Mouse (Mus musculus) midbrain, embryonic 10.5 days (tissue): ENCODE measurements around the gene Cask. TPM values are rescaled to one million over a fixed set of nuclear protein-coding genes. Genes with fewer than 3 reads are reported as not detected.

Experiments used
- DNase-seq: peaks from one replicate; pipeline ENCODE4 v3.0.0-alpha.2; 2017; ENCODE audit warnings: low spot score
- H3K27ac ChIP-seq: fragments of 300-500 bp; sonication (generic); replicated peaks from 2 replicates; pipeline ENCODE4 v1.5.1; 2016; ENCODE audit warnings: mild to moderate bottlenecking
- H3K27me3 ChIP-seq: fragments of 300-500 bp; sonication (generic); 2 replicates; pipeline ENCODE4 v1.6.1; 2016; ENCODE audit warnings: low read depth, mild to moderate bottlenecking; ENCODE audit not compliant: poor library complexity, severe bottlenecking
- H3K36me3 ChIP-seq: fragments of 300-500 bp; sonication (generic); 2 replicates; pipeline ENCODE4 v1.6.1; 2016; ENCODE audit warnings: mild to moderate bottlenecking, moderate library complexity
- H3K4me1 ChIP-seq: fragments of 300-500 bp; sonication (generic); 2 replicates; pipeline ENCODE4 v1.6.1; 2016
- H3K4me3 ChIP-seq: fragments of 300-500 bp; sonication (generic); 2 replicates; pipeline ENCODE4 v1.5.1; 2016; ENCODE audit warnings: mild to moderate bottlenecking, moderate library complexity
- H3K9me3 ChIP-seq: fragments of 300-500 bp; sonication (generic); replicated peaks from 2 replicates; pipeline ENCODE4 v1.6.1; 2016; ENCODE audit warnings: mild to moderate bottlenecking
- WGBS: fragments of 180-500 bp; shearing (Covaris S2); methylation state at CpG from one replicate; pipeline ENCODE4 v1.1.7; 2016; 5-methylcytosine and 5-hydroxymethylcytosine counted together
- polyA plus RNA-seq: library from polyadenylated mRNA; unstranded; fragments of >200 nt; fragmentation: Nextera tagmentation; extraction: Ambion mirVana; gene quantifications from 2 replicates; pipeline ENCODE4 v1.2.1, GENCODE M21; 2016

Cask gene
- polyA plus RNA-seq, 1 experiment from 2014 or later: 12.4 TPM

DNA sequence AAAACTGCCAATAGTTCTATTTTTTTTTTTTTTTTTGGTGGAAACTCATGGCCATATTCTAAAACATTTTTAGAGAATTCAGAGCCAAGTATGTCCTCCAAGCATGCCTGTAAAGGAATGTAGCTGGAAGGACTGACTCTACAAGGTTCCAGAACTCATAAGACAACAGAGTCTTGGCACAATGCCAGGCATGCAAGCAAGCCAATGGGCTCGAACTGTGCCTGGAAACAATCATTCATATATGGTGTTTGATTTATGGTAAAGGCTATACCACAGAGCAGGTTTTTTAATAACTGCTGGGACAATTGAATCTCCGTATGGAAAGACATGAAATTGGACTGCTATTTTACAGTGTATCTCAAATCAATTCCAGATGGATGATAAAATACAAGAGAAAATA lies 146.1 kb downstream of the Cask start:
- DNase-seq: no peak
- Histone ChIP-seq H3K27me3 (no peaks in the 10 kb centered on the region), H3K4me1 (no peaks in the 10 kb centered on the region), H3K27ac (no peak overlapping the region), H3K9me3 (no peaks in the 10 kb centered on the region), H3K4me3 (no peak overlapping the region), H3K36me3 (no peaks in the 10 kb centered on the region)
- WGBS: 84% methylated on average over 2 of the region's 2 CpGs

DNA sequence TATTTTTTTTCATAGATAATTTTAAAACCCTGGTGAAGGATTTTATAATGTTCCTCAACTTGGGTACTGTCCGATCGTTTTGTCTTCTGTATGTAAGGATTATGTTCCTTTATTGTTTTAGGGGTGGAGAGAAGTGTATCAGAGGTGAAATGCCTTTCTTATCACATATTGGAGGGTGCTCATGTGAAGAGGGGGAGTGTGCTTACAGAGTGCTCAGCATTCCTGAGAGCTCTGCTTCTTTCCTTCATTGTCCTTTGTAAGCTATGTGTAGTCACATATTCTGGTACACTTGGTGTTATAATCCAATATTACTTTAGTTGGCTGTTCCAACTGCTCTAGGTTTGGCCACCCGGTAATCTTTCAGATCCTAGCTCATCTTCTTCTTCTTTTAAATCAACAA lies 150.5 kb downstream of the Cask start:
- no peak for DNase-seq
- WGBS: 98% methylated on average over 3 of the region's 3 CpGs

DNA sequence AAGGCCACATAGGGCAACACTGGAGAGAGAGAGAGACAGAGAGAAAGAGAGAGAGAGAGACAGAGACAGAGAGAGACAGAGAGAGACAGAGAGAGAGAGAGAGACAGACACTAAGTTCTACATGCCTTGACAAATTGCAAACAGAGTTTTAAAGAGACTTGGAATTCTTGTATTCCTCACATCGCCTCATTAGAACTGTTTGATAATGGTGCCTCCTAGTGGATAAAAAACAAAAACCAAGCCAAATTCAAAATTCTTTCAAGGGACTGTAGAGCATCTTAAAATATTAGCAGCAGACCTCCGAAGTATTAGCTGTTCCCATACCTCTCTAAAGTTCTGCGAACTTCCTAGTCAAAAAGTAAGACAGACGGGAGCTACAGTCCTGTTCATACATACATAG lies 159.3 kb downstream of the Cask start:
- no peak for DNase-seq
- H3K4me1 ChIP-seq: 0 out of 2 replicates have a peak, but pooled peaks cover 4% of the 10 kb centered on the region
- no peak overlapping the region for H3K4me3 ChIP-seq
- WGBS: 88% methylated on average over 4 of the region's 4 CpGs
- H3K9me3 ChIP-seq: no peaks in the 10 kb centered on the region
- no peak overlapping the region for H3K27ac ChIP-seq
- no peaks in the 10 kb centered on the region for H3K36me3 ChIP-seq
- no peaks in the 10 kb centered on the region; the same call in 1 of the 2 replicates for H3K27me3 ChIP-seq

More for the DNA sequence above, 150.5 kb downstream of the Cask start:
- no peaks in the 10 kb centered on the region for H3K9me3 ChIP-seq
- no peaks in the 10 kb centered on the region for H3K4me1 ChIP-seq
- no peak overlapping the region for H3K4me3 ChIP-seq
- H3K36me3 ChIP-seq: no peaks in the 10 kb centered on the region
- no peak overlapping the region for H3K27ac ChIP-seq
- H3K27me3 ChIP-seq: no peaks in the 10 kb centered on the region

DNA sequence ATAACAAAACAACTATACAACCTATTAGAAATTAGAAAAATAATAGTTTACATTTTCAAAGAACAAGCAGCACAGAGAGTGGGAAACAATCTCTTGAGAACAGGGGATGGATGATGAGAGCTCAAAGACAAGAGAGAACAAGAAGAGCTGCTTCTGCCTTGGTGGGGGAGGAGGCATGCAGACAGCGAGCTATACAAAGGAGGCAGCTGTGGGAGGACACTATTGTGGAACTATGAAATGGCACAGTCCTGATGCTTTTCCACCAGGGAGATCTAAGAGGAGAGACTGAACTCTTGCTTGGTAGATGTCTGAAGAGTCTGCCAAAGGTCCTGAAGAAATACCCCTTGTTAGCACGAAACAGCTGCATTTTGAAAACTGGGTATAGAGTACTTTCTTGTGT lies 162.8 kb downstream of the Cask start:
- WGBS: 63% methylated on average over 2 of the region's 2 CpGs
- H3K4me3 ChIP-seq: no peak overlapping the region
- no peaks in the 10 kb centered on the region for H3K9me3 ChIP-seq
- no peaks in the 10 kb centered on the region for H3K36me3 ChIP-seq
- H3K27me3 ChIP-seq: no peaks in the 10 kb centered on the region; the same call in 1 of the 2 replicates
- DNase-seq: no peak
- 0 out of 2 replicates have a peak, but pooled peaks cover 4% of the 10 kb centered on the region for H3K4me1 ChIP-seq
- no peak overlapping the region for H3K27ac ChIP-seq

DNA sequence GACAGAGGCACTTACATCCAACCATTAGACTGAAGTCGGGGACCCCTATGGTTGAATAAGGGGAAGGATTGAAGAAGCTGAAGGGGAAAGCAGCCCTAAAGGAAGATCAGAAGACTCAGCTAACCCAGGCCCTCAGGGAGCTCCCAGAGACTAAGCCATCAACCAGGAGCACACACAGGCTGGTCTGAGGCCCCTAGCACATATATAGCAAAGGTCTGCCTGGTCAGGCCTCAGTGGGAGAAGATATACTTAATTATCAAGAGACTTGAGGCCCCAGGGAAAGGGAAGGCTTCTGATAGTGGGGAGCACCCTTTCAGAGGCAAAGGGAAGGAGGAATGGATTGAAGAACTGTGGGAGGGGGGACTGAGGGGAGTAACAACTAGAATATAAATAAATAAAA lies 164.6 kb downstream of the Cask start:
- Histone ChIP-seq H3K9me3 (no peaks in the 10 kb centered on the region), H3K4me1 (0 out of 2 replicates have a peak, but pooled peaks cover 4% of the 10 kb centered on the region), H3K36me3 (no peaks in the 10 kb centered on the region), H3K27ac (no peak overlapping the region), H3K4me3 (no peak overlapping the region), H3K27me3 (no peaks in the 10 kb centered on the region; the same call in 1 of the 2 replicates)
- WGBS: 83% methylated on average over 1 of the region's 1 CpGs
- DNase-seq: no peak

DNA sequence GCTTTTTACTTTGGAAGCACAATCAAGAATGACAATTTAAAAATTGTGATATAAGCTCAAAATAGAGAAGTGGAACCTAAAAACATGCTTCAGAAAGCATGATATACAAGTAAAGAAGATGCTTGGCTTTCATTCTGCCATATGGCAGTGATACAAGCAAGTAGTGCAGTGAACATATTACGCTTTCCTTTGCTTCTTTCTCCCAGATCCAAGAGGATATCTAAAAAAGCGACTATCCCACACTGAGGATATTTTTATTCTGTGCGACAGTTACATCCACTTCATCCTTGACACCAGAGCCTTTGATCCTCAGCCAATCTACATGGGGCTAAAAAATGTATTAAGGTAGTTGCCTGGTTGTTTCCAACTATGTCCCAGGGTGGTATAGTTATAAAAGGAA lies 169.4 kb downstream of the Cask start:
- Histone ChIP-seq H3K9me3 (no peaks in the 10 kb centered on the region), H3K4me1 (no peaks in the 10 kb centered on the region), H3K36me3 (no peaks in the 10 kb centered on the region), H3K27me3 (no peaks in the 10 kb centered on the region), H3K4me3 (no peak overlapping the region), H3K27ac (no peak overlapping the region)
- 93% methylated on average over 3 of the region's 3 CpGs for WGBS
- DNase-seq: no peak

DNA sequence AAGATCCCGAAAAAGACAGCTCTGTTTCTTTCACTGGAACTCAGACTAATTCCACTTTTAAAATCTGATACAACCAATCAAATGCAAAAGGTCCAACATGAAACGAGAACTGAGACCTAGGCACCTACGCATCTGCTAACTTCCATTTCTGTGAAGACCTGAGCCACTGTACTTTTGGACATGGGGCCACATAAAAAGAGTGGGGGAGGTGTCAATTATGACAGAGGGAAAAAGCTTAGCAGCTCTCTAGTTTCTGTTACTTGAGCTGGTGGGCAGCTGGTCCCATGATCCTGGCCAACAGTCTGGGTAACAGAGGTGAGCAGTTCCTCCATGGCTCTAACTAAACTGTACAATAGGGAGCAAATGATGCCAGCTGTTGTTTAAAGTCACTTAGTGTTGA lies 178.2 kb downstream of the Cask start:
- no peaks in the 10 kb centered on the region for H3K36me3 ChIP-seq
- H3K9me3 ChIP-seq: no peaks in the 10 kb centered on the region
- no peak for DNase-seq
- 91% methylated on average over 3 of the region's 3 CpGs for WGBS
- H3K4me3 ChIP-seq: no peak overlapping the region
- no peaks in the 10 kb centered on the region for H3K4me1 ChIP-seq
- H3K27me3 ChIP-seq: no peaks in the 10 kb centered on the region
- H3K27ac ChIP-seq: no peak overlapping the region

DNA sequence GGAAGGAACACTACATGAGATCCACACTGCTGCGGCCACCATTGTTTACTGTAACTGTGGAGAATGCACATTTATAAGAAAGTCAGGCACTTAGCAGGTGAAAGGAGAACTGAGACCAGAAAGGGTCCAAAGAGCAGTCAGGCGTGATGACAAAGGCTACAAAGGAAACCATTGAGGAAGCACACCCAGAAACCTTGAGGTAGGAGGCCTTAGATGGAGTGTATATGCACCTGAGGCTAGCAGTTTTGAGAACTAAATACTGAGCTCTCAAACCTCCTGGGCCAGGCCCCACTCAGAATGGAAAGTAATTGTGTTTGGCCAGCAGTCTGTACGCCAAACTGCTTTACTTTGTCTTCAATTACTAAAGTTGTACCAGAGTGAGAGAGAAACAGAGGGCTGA lies 180.8 kb downstream of the Cask start:
- no peaks in the 10 kb centered on the region for H3K36me3 ChIP-seq
- H3K4me3 ChIP-seq: no peak overlapping the region
- no peaks in the 10 kb centered on the region for H3K9me3 ChIP-seq
- WGBS: 75% methylated on average over 3 of the region's 3 CpGs
- DNase-seq: no peak
- H3K27me3 ChIP-seq: no peaks in the 10 kb centered on the region; the same call in 1 of the 2 replicates
- no peaks in the 10 kb centered on the region for H3K4me1 ChIP-seq
- no peak overlapping the region for H3K27ac ChIP-seq

DNA sequence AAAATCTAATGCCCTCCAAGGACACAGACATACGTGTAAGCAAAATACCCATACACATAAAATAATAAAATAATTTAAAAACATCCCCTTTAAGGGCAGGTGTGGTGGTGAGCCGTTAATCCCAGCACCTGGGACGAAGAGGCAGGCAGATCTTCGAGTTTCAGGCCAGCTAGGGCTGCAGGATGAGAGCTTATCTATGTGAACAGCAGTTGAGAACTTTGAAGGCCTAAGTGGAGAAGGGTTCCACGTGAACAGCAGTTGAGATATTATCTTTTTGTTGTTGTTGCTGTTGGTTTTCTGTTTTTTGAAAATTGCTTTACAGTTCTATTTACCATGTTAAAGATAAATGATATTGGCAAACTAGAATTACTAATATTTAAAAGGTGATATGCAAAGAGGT lies 182.3 kb downstream of the Cask start:
- WGBS: 85% methylated on average over 5 of the region's 5 CpGs
- H3K9me3 ChIP-seq: no peaks in the 10 kb centered on the region
- no peak overlapping the region for H3K4me3 ChIP-seq
- no peak overlapping the region for H3K27ac ChIP-seq
- no peaks in the 10 kb centered on the region; the same call in 1 of the 2 replicates for H3K27me3 ChIP-seq
- no peaks in the 10 kb centered on the region for H3K36me3 ChIP-seq
- no peak for DNase-seq
- no peaks in the 10 kb centered on the region for H3K4me1 ChIP-seq

DNA sequence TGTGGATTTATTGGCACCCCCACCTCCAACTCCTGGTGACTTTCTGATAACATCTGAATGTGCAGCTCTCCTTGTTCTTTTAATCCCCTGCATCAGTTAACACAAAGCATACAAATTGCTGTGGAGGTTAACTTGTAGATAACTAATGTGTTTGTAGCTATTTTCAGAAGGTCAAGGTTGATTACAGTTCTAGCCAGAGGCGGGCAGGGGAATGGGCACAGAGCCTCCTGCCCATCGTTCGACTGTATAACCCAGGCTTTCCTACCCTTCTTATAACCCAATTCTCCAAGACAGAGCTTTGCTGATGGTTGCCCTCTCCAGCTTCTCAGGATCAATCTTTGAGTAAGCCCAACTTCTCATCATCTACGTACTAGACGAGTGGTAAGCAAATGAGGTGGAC lies 190.1 kb downstream of the Cask start, which contains the start of gene Gpr82:
Gpr82 (plus strand) TSS at position 301 of the 400 bp plus-strand sequence.
- DNase-seq: no peak

DNA sequence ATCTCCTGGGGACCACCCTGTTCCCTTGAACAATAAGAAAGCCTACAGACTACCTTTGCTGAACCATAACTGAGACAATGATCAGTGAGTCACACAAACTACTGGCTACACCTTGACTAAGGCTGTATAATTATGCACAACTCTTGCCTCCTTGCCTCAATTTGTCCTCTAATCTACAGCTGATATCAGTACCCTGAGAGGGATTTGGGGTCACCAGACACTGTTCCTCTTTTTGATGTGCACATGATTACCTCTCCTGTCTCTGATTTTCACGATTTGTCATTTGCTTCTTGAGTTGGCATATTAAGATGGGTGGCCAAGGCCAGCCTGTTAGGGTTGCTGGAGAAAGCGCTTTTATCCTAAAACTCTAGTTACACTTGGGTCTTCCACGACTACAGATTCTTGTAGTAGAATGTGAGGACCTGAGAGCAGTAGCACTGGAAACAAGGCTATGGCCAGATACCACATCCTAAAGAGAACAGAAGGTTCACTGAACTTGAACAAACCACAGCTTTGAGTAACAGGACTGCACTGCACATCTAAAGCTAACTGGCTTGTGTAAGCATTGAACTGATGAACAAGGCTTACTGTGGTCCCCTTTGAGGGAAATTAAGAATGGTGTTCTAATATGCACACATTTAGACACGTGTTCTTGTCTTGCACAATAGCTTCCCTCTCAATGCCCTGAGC lies 191.8 kb downstream of the Cask start:
- Histone ChIP-seq H3K27me3 (peaks cover 7% of the 10 kb centered on the region; the same call in 1 of the 2 replicates), H3K27ac (no peak overlapping the region), H3K4me1 (no peaks in the 10 kb centered on the region), H3K9me3 (no peaks in the 10 kb centered on the region), H3K4me3 (no peak overlapping the region), H3K36me3 (no peaks in the 10 kb centered on the region)
- WGBS: 78% methylated on average over 4 of the region's 4 CpGs
- DNase-seq: no peak

More for the DNA sequence above, 190.1 kb downstream of the Cask start, which contains the start of gene Gpr82:
- no peaks in the 10 kb centered on the region for H3K9me3 ChIP-seq
- no peaks in the 10 kb centered on the region for H3K36me3 ChIP-seq
- peaks cover 7% of the 10 kb centered on the region for H3K27me3 ChIP-seq
- H3K27ac ChIP-seq: no peak within 1 kb of the TSS
- H3K4me1 ChIP-seq: no peaks in the 10 kb centered on the region
- WGBS: 92% methylated on average over 5 of the region's 5 CpGs
- no peak within 1 kb of the TSS for H3K4me3 ChIP-seq

DNA sequence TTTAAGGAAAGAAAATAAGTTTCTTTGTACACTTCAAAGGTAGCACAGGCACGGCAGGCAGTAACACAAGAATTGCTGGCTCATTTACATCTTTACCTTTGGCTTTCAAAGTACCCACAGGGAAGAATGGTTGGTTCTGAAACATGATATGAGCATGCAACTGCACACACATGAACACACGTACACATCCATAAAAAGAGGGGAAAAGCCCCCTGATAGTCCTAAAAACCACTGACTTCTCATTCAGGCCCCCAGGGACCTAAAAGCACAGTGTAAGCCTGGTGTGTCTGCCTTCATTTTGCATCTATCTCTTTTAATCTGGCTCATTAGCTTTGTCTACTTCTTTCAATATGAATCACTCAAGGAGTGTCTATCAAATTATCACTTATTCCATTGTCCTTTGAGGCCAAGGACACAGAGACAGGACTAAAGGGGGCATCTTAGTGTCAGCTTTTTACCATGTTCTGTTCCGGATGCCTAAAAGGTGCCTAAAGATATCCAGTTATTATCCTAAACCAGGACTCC lies 192.5 kb downstream of the Cask start:
- Histone ChIP-seq H3K9me3 (no peaks in the 10 kb centered on the region), H3K27ac (no peak overlapping the region), H3K27me3 (peaks cover 7% of the 10 kb centered on the region; the same call in 1 of the 2 replicates), H3K36me3 (no peaks in the 10 kb centered on the region), H3K4me1 (no peaks in the 10 kb centered on the region), H3K4me3 (no peak overlapping the region)
- DNase-seq: no peak
- WGBS: 79% methylated on average over 3 of the region's 3 CpGs

DNA sequence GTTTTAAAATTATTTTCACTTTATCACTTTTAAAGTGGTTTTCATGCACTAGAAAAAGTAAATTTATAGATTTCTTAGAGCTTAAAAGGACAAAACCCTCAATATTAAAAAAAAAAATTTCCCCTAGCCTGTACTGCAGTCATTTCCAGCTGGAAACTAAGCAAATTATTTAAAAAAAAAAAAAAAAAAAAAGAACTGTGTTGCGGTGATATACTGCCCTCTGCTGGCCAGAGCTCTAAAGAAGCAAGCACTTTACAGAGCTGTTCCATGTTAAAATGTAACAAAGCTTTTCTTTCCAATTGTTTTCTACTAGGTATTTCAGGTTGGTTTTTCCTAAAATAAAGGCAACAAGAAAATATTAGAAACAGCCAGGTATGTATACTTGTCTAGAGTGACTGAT lies 194.4 kb downstream of the Cask start:
- no peaks in the 10 kb centered on the region for H3K9me3 ChIP-seq
- no peak overlapping the region for H3K27ac ChIP-seq
- no peak for DNase-seq
- H3K4me1 ChIP-seq: no peaks in the 10 kb centered on the region
- H3K4me3 ChIP-seq: no peak overlapping the region
- H3K27me3 ChIP-seq: peaks cover 14% of the 10 kb centered on the region; the same call in 1 of the 2 replicates
- WGBS: 8% methylated on average over 1 of the region's 1 CpGs
- H3K36me3 ChIP-seq: no peaks in the 10 kb centered on the region
